Mouse (Mus musculus): ENCODE measurements around the gene Arhgap23. TPM values are rescaled to one million over a fixed set of nuclear protein-coding genes. Genes with fewer than 3 reads are reported as not detected.
A peak's percentile ranks its signal among the peaks of the same experiment; 100 is the strongest.

The Arhgap23 gene
- polyA plus RNA-seq, 1 experiment from 2014 or later = 3.9 TPM

DNA sequence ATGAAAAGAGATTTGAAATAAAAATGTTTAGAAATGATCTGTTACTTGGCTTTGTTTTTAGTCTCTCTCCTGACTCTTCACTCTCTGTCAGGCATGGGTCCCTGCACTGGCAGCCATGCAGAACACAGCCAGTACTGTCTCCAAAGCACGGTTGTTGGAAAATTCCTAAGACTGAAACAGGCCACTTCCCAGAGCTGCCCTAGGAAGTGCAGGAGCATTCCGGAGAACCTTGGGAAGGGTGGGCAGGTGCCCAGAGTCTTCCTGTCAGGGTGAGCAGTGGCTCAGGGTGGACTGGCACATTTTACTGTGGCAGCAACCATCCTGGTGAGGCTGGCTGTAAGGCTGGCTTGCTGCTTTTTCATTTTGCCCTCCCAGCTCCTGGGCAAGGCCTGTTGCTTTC, 16.8 kb upstream of the Arhgap23 start:
- DNase-seq (ENCODE audit: low spot score) = no peak
- no peak overlapping the region for H3K4me3 ChIP-seq
- peaks cover 20% of the 10 kb centered on the region for H3K4me1 ChIP-seq
- peaks cover 44% of the 10 kb centered on the region for H3K36me3 ChIP-seq
- no peak overlapping the region for H3K27ac ChIP-seq
- peaks cover 30% of the 10 kb centered on the region for H3K27me3 ChIP-seq (ENCODE audit: low read depth, poor library complexity, severe bottlenecking)
- H3K9me3 ChIP-seq (replicated peaks) = no peaks in the 10 kb centered on the region
- WGBS = 89% methylated on average over 2 of the region's 2 CpGs

DNA sequence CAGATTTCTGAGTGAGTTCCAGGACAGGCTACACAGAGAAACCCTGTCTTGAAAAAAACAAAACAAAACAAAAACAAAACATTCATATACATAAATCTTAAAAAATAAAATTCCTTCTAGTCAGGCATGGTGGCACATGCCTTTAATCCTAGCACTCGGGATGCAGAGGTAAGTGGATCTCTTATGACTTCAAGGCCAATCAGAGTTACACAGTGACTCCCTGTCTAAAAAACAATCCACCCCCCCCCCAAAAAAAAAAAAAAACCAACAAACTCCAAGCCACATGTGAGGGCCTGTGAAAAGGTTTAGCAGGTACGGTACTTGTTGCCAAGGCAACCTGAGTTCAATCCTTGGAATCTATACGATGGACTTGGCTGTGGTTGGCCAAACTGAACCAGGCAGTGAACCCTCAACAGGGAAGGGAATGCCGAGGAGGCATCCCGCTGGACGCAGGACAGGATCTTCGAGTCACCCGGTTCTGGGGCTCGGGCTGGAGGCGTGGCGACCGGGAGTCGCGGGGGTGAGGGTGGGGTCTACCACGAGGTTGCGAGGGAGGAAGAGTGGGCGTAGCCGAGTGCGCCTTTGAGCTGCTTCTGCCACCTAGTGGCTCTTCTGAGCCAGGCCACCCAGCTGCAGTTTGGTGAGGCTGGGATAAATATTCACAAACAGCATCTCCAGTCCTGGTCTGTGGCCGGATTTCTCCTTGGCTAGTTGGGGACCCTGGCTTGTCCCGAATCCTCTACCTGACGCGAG, 15.2 kb upstream of the Arhgap23 start:
- Histone ChIP-seq H3K9me3 (replicated peaks) (no peaks in the 10 kb centered on the region), H3K27me3 (ENCODE audit: low read depth, poor library complexity, severe bottlenecking) (peaks cover 46% of the 10 kb centered on the region), H3K27ac (0 out of 2 replicates have a peak overlapping the region, but pooled peaks have one; percentile 39), H3K36me3 (peaks cover 27% of the 10 kb centered on the region), H3K4me3 (peak overlapping the region; percentile 49), H3K4me1 (peaks cover 36% of the 10 kb centered on the region)
- 6% methylated on average over 23 of the region's 23 CpGs for WGBS
- DNase-seq (ENCODE audit: low spot score) = peak; percentile 90

DNA sequence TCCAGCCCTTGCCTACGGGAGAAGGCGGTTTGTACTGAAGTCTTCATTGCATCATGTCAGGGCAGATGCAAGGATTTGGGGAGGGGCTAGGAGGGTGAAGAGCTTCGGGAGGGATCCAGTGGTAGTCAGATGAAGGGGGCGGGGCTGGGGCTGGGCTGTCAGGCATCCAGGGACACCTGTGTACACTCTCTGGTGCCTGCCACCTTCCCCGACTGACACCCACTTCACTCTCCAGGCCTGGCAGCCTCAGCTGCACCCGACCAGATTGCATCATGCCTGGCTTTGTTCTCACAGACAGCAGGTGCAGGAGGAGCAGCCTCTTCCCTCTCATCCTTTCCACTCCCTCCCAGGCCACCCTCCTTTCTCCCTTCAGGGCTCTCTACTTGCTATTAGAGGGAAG, 14.3 kb upstream of the Arhgap23 start:
- Histone ChIP-seq H3K9me3 (replicated peaks) (no peaks in the 10 kb centered on the region), H3K27me3 (ENCODE audit: low read depth, poor library complexity, severe bottlenecking) (peaks cover 55% of the 10 kb centered on the region), H3K4me1 (peaks cover 46% of the 10 kb centered on the region), H3K36me3 (peaks cover 18% of the 10 kb centered on the region), H3K27ac (no peak overlapping the region), H3K4me3 (no peak overlapping the region)
- DNase-seq (ENCODE audit: low spot score) = no peak
- 13% methylated on average over 6 of the region's 6 CpGs for WGBS

DNA sequence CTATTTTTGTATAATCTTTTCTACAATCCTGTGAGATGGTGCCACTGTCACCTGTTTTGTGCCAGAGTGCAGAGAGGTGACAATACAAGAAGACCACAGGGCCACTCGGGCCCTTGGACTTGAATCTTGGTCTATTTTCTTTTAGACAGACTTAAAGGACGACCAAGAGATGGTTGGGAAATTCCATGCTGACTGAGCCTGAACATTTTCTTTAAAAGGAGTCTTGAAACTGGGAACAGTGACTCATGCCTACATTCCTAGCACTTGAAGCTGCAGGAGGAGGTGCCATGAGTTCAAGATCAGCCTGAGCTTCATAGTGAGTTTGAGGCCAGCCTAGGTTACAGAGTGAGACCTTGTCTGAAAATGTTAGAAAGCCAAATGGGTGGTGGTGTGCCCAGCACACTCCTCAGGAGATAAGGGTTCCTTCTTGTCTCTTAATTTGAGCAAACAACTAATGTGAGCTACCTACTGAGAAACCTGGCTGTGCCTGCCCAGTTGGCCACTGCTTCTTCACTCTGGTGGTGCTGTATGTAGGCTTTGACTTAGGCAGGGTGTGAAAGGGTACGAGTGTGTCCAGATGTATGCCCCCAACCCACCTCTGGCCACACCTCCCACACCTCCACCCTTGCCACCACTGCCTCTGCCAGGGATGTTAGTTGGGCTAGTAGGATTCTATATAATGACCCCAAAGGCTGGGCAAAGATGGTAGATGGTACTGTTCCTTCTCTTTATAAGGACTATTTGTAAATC, 13.5 kb upstream of the Arhgap23 start:
- peaks cover 12% of the 10 kb centered on the region; the same call in 1 of the 2 replicates for H3K36me3 ChIP-seq
- 80% methylated on average over 3 of the region's 3 CpGs for WGBS
- no peaks in the 10 kb centered on the region for H3K9me3 ChIP-seq (replicated peaks)
- no peak overlapping the region for H3K4me3 ChIP-seq
- DNase-seq (ENCODE audit: low spot score) = no peak
- H3K4me1 ChIP-seq = peaks cover 54% of the 10 kb centered on the region
- no peak overlapping the region for H3K27ac ChIP-seq
- H3K27me3 ChIP-seq (ENCODE audit: low read depth, poor library complexity, severe bottlenecking) = peaks cover 63% of the 10 kb centered on the region

DNA sequence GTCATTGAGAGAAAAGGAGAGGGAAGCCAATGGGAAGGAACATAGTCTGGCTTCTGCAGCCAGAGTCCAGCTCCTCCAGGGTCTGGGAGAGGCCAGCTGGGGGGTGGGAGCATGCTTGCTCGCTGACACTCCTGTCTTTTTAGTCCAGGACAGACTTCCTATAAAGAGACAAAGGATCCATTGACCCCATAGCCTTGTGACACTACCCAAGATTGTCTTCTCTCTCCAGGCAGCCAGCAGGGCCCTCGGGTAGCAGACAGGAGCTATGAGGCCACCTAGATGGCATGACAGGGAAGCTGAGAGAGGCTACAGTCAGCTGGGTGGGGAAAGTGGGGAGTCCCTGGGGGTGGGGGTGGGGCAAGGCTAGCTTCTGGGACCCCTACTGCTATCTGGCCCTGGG, 12.6 kb upstream of the Arhgap23 start:
- WGBS = 33% methylated on average over 2 of the region's 2 CpGs
- Histone ChIP-seq H3K36me3 (peaks cover 7% of the 10 kb centered on the region; the same call in 1 of the 2 replicates), H3K9me3 (replicated peaks) (no peaks in the 10 kb centered on the region), H3K4me1 (peaks cover 55% of the 10 kb centered on the region), H3K4me3 (no peak overlapping the region), H3K27me3 (ENCODE audit: low read depth, poor library complexity, severe bottlenecking) (peaks cover 72% of the 10 kb centered on the region), H3K27ac (0 out of 2 replicates have a peak overlapping the region, but pooled peaks have one; percentile 10)
- DNase-seq (ENCODE audit: low spot score) = no peak

DNA sequence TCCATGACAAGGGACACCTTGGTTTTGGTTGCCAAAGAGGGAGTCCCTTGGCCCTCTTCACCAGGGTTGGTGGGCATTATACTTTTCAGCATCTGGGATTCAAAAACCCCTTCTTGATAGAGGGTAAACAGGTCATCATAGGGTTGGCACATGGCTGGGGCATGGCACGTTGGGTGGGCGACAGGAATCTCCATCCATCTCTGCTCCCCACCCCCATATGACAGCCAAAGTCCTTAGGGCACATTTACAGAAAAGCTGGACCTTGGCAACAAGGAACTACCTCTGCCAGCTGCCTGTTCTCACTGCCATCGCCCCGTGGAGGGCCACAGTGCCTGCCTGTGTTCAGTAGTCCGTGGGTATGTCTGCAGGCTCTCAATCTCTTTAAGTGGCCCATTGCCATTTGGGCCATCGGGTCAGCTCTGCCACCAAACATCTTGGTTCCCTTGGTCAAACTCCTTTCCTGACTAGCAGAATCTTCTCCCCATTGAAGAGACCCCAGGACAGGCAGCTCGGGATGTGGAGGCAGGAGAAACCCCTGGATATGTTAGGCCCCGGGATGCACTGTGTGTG, 11.6 kb upstream of the Arhgap23 start:
- peaks cover 55% of the 10 kb centered on the region for H3K4me1 ChIP-seq
- WGBS = 48% methylated on average over 8 of the region's 8 CpGs

DNA sequence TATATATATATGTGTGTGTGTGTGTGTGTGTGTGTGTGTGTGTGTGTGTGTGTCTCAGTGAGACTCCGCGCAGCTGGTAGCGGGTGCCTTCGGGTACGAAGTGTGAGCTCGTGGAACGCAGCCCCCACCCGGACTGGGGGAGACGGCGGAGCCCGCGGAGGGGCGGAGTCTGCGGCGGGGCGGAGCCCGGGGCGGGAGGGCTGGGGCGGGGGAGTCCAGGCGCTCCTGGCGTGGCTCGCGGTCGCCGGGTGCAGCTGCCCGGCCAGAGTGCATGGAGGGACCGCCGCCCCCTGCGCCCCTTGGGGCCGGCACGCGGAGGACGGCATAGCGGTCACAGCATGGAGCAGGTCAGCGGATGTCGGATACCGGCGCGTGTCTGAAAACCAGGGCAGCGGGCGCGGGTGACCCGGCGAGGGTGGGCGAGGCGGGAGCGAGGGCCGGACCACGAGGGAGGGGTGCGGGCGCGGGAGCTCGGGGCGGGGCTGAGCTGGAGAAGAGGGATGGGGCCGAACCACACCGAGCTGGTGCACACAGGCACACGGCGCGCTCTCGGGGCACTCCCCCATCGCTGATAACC, 11.1 kb upstream of the Arhgap23 start:
- H3K4me1 ChIP-seq = peaks cover 55% of the 10 kb centered on the region
- no peaks in the 10 kb centered on the region for H3K9me3 ChIP-seq (replicated peaks)
- WGBS = under 1% methylated on average over 61 of the region's 61 CpGs
- peaks cover under 1% of the 10 kb centered on the region; the same call in 1 of the 2 replicates for H3K36me3 ChIP-seq
- peak overlapping the region; percentile 65 for H3K4me3 ChIP-seq
- DNase-seq (ENCODE audit: low spot score) = peak; percentile 73
- peak overlapping the region; percentile 74 for H3K27ac ChIP-seq
- peaks cover 76% of the 10 kb centered on the region for H3K27me3 ChIP-seq (ENCODE audit: low read depth, poor library complexity, severe bottlenecking)

More for the DNA sequence above, 11.6 kb upstream of the Arhgap23 start:
- peaks cover 4% of the 10 kb centered on the region; the same call in 1 of the 2 replicates for H3K36me3 ChIP-seq
- DNase-seq (ENCODE audit: low spot score) = no peak
- peak overlapping the region; percentile 65 for H3K4me3 ChIP-seq
- H3K27ac ChIP-seq = 0 out of 2 replicates have a peak overlapping the region, but pooled peaks have one; percentile 10
- H3K27me3 ChIP-seq (ENCODE audit: low read depth, poor library complexity, severe bottlenecking) = peaks cover 76% of the 10 kb centered on the region
- H3K9me3 ChIP-seq (replicated peaks) = no peaks in the 10 kb centered on the region

DNA sequence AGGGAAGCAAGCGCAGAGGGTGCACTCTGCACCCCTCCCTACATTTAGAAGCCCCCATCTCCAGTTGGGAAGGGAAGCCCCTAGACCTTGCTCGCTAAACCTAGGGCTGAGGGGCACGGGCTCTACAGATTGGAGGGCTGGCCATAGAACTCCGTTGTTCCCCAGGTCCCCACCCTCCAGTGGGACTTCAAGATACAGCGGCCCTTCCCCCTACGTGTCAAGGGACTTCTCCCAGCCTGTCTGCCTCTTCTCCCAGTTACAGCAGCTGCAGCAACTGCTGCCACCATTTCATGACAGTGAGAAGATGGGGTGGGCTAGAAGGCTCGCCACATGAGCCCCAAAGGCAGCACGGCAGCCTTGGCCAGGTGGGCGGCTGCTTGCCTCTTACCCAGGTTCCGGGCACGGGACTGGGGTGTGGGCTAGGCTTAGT, 10.6 kb upstream of the Arhgap23 start:
- peak overlapping the region; percentile 74 for H3K27ac ChIP-seq
- DNase-seq (ENCODE audit: low spot score) = no peak
- H3K4me1 ChIP-seq = peaks cover 55% of the 10 kb centered on the region
- no peaks in the 10 kb centered on the region for H3K9me3 ChIP-seq (replicated peaks)
- peaks cover 76% of the 10 kb centered on the region for H3K27me3 ChIP-seq (ENCODE audit: low read depth, poor library complexity, severe bottlenecking)
- WGBS = 1% methylated on average over 11 of the region's 11 CpGs
- peak overlapping the region; percentile 65 for H3K4me3 ChIP-seq
- no peaks in the 10 kb centered on the region for H3K36me3 ChIP-seq

DNA sequence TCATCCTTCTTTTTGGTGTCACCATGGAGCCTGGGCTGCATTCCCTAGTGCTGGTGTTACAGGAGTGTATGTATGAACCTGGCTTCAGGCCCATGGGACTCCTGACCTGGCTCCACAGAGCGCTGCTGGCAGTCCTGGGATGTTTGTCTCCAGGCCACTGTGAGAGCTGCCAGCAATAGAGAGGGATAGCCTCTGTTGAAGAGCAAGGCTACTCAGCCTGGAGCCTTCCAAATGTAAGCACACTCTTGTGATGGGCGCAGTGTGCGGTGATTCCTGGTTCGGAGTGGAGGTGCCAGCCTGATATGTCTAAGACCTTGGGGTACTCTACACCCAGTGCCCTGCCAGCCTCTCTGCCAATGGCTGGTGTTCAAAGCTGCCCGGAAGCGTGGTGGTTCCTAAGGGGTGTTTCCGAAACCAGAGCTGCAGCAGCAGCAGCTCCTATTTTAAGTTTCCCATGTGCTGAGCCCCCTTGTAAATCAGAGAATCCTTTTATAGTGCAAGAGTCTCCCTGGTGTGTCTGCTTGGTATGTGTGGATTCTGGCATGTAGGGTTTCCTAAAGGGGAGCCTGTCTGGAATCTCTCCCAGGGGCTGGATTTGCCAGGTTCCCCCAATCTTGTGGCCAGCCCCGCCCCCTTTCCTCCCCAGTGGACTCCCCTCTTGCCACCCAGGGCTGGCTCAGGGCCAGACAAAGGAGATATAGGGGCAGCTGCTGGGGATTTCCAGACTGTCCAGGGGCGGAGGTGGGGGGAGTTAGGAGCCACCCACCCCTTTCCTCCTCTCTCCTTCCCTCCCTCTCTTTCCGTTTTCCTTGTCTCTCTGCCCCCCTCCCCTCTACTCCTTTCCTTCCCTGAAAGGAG, 9.0 kb upstream of the Arhgap23 start:
- 0 out of 2 replicates have a peak overlapping the region, but pooled peaks have one; percentile 20 for H3K27ac ChIP-seq
- peaks cover 68% of the 10 kb centered on the region for H3K27me3 ChIP-seq (ENCODE audit: low read depth, poor library complexity, severe bottlenecking)
- no peak for DNase-seq (ENCODE audit: low spot score)
- H3K9me3 ChIP-seq (replicated peaks) = no peaks in the 10 kb centered on the region
- H3K4me3 ChIP-seq = no peak overlapping the region
- H3K36me3 ChIP-seq = no peaks in the 10 kb centered on the region
- 65% methylated on average over 10 of the region's 10 CpGs for WGBS
- H3K4me1 ChIP-seq = peaks cover 44% of the 10 kb centered on the region

DNA sequence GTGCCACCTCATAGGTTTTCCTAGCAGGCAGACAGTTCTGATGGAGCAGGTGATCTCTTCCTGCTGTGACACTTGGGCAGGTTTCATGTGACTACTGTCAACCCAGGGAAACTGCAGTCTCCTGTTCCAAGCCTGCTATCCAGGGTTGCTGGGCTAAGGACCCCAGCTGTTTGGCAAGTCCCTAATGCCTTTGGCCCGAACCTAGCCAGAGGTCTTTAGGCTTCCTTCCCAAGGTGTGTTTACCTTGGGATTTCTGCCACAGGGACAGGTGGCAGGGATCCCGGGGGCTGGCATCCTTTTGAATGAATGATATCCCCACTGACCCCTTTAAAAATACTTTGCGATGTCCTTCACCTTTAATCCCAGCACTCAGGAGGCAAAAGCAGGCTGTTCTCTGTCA, 7.9 kb upstream of the Arhgap23 start:
- Histone ChIP-seq H3K27ac (no peak overlapping the region), H3K27me3 (ENCODE audit: low read depth, poor library complexity, severe bottlenecking) (peaks cover 57% of the 10 kb centered on the region), H3K9me3 (replicated peaks) (no peaks in the 10 kb centered on the region), H3K36me3 (no peaks in the 10 kb centered on the region), H3K4me3 (no peak overlapping the region), H3K4me1 (peaks cover 50% of the 10 kb centered on the region)
- 78% methylated on average over 3 of the region's 3 CpGs for WGBS
- DNase-seq (ENCODE audit: low spot score) = no peak

DNA sequence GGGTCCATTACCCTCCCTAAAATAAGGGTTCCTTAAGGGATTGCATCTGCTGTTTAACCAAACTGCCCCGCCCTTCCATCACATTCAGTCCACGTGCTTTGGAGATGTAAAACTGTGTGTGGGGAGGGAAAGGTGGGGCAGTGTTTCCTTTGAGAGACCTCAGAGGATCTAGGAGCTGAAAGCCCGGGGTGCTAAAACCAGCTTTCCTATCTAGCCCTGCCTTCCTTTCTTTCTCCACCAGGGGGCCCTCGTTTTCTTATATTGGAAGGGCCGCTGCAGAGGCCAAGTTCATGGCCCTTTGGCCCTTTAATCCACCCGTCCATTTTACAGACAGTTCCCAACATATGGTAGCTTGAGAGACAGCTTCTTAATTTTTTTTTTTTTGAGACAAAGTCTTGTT, 7.2 kb upstream of the Arhgap23 start:
- Histone ChIP-seq H3K4me1 (peaks cover 52% of the 10 kb centered on the region), H3K4me3 (no peak overlapping the region), H3K9me3 (replicated peaks) (no peaks in the 10 kb centered on the region), H3K36me3 (no peaks in the 10 kb centered on the region), H3K27me3 (ENCODE audit: low read depth, poor library complexity, severe bottlenecking) (peaks cover 50% of the 10 kb centered on the region), H3K27ac (no peak overlapping the region)
- peak; percentile 72 for DNase-seq (ENCODE audit: low spot score)
- WGBS = 0% methylated on average over 6 of the region's 6 CpGs

DNA sequence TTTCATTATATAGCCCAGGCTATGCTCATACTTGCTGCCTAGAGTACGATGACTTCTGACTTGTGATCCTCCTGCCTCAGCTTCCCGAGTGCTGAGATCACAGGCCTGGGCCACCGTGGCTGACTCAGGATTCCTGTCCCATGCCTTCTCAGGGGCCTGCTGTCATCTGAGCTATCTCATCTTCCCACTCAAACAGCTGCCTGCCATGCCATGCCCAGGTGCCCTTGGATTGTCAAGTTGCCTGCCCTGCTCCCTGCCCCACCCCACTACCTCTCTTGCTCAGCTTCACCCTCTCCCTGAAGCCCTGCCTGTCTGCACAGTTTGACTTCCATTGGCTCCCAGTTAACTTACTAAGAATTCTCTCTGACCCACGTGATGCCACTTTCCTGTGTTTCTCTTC, 4.4 kb upstream of the Arhgap23 start:
- no peak overlapping the region for H3K4me3 ChIP-seq
- H3K36me3 ChIP-seq = no peaks in the 10 kb centered on the region
- peaks cover 36% of the 10 kb centered on the region for H3K4me1 ChIP-seq
- peaks cover 22% of the 10 kb centered on the region for H3K27me3 ChIP-seq (ENCODE audit: low read depth, poor library complexity, severe bottlenecking)
- no peaks in the 10 kb centered on the region for H3K9me3 ChIP-seq (replicated peaks)
- 78% methylated on average over 4 of the region's 4 CpGs for WGBS
- no peak overlapping the region for H3K27ac ChIP-seq
- DNase-seq (ENCODE audit: low spot score) = no peak

Measured in limb, embryonic 10.5 days (tissue).